Mouse (Mus musculus): ENCODE data around the gene Cep97. TPM values are rescaled to one million over a fixed set of nuclear protein-coding genes. Genes with fewer than 3 reads are reported as not detected.

Gene Cep97
- polyA plus RNA-seq, 1 experiment = 3.0 TPM

DNA sequence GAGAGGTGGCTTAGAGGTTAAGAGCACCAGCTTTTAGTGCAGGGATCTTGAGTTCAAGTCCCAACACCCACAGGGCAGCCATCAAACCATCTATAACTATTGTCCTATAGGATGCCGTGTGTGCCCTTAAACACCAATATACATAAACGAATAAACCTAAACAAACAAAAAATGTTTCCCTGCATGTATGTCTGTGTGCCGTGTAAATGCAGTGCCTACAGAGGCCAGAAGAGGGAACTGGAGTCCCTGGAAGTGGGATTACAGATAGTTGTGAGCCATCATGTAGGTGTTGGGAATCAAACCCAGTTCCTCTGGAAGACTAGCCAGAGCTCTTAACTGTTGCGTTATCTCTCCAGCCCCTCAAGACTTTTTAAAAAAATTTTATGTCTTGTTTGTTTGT is 6.1 kb upstream of the Cep97 start:
- no peaks in the 10 kb centered on the region for H3K36me3 ChIP-seq (ENCODE audit: control insufficient read depth, insufficient read depth, low read length)
- H3K4me3 ChIP-seq (ENCODE audit: control insufficient read depth, low read depth, low read length) = no peak overlapping the region
- H3K27ac ChIP-seq (ENCODE audit: control insufficient read depth, insufficient read depth, low read depth, low read length) = no peak overlapping the region
- H3K4me1 ChIP-seq (ENCODE audit: control insufficient read depth, insufficient read depth, low read length) = no peaks in the 10 kb centered on the region
- H3K27me3 ChIP-seq (ENCODE audit: control insufficient read depth, insufficient read depth, low read length) = no peaks in the 10 kb centered on the region
- no peak for TF ChIP-seq CTCF (IDR thresholded peaks at IDR 0.05; ENCODE audit: control insufficient read depth, insufficient read depth, insufficient replicate concordance, low read depth, low read length)
- TF ChIP-seq POLR2A (IDR thresholded peaks at IDR 0.05; ENCODE audit: control insufficient read depth, low read depth, low read length) = no peak

DNA sequence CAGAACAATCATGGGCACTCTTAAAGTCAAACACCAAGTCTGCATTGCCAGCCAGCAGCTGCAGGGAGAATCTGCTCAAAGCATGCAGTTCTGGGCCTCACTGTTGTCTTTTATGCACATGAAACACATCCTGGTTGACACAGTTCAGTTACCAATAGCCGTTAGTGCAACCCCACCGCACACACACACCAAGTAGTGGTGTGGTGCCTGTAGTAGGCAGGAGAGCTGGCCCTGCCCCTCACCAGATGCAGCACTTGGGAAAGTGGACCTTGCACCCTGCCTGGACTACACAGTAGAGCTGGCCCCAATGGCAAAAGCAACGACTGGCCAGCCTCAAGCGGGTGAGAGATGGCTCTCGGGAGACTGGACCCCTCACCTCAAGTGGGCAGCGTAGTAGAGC is 5.0 kb upstream of the Cep97 start:
- no peak overlapping the region for H3K27ac ChIP-seq (ENCODE audit: control insufficient read depth, insufficient read depth, low read depth, low read length)
- H3K36me3 ChIP-seq (ENCODE audit: control insufficient read depth, insufficient read depth, low read length) = no peaks in the 10 kb centered on the region
- H3K4me3 ChIP-seq (ENCODE audit: control insufficient read depth, low read depth, low read length) = no peak overlapping the region
- no peak for TF ChIP-seq CTCF (IDR thresholded peaks at IDR 0.05; ENCODE audit: control insufficient read depth, insufficient read depth, insufficient replicate concordance, low read depth, low read length)
- no peak for TF ChIP-seq POLR2A (IDR thresholded peaks at IDR 0.05; ENCODE audit: control insufficient read depth, low read depth, low read length)
- H3K4me1 ChIP-seq (ENCODE audit: control insufficient read depth, insufficient read depth, low read length) = no peaks in the 10 kb centered on the region
- H3K27me3 ChIP-seq (ENCODE audit: control insufficient read depth, insufficient read depth, low read length) = no peaks in the 10 kb centered on the region

DNA sequence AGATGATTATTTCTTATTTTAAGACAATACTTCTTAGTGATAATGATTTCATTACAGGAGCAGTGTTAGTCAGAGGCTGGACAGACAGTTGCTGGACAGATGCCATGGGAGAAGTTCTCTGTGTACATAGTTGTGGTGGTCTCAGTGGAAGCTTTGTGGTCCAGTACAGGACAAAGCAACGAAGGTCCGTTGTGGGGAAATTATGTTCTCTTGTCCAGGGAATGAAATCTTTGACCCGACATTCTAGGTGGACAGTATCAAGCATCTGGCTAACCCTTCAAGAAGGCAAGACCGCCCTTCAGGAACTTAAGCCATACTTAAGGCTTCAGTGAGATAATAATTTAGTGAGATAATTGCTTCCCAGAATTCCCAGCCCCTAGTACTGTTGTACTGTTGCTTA is 4.1 kb upstream of the Cep97 start:
- no peak overlapping the region for H3K4me3 ChIP-seq (ENCODE audit: control insufficient read depth, low read depth, low read length)
- H3K27me3 ChIP-seq (ENCODE audit: control insufficient read depth, insufficient read depth, low read length) = no peaks in the 10 kb centered on the region
- no peaks in the 10 kb centered on the region for H3K36me3 ChIP-seq (ENCODE audit: control insufficient read depth, insufficient read depth, low read length)
- no peaks in the 10 kb centered on the region; the same call in 1 of the 2 replicates for H3K4me1 ChIP-seq (ENCODE audit: control insufficient read depth, insufficient read depth, low read length)
- TF ChIP-seq CTCF (IDR thresholded peaks at IDR 0.05; ENCODE audit: control insufficient read depth, insufficient read depth, insufficient replicate concordance, low read depth, low read length) = no peak
- TF ChIP-seq POLR2A (IDR thresholded peaks at IDR 0.05; ENCODE audit: control insufficient read depth, low read depth, low read length) = no peak
- no peak overlapping the region for H3K27ac ChIP-seq (ENCODE audit: control insufficient read depth, insufficient read depth, low read depth, low read length)

DNA sequence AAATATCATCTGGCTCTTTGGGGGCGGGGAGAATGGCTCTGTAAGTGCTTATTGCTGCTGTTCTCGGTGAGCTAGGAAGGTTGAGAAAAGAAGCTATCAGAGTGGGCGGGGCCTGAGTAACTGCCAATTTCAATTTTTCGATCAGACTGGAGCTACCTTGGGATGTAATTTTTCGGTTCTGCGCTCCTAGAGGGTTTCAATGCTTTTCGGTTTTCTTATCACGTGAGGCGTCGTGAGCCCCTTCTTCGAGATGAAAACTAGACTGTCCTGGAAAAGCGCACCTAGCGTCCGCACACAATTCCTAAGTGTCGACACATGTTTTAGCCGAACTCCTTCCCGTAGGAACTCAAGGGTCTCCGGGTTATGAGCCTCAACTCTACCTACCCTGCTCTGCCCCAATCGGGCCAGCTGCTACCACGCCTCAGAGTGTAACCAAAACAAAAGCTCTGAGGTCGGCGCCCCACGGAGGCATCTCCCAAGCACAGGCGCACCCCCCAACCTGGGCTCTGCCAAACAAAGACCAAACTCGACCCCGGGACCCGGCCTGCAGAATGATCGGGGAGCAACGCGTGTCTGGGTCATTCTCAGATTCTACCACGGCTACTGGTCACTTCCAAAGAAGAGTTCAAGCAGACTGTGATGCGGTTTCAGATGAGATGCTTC is 843 bp downstream of the Cep97 start:
- TF ChIP-seq POLR2A (IDR thresholded peaks at IDR 0.05; ENCODE audit: control insufficient read depth, low read depth, low read length) (peak; percentile 49), CTCF (IDR thresholded peaks at IDR 0.05; ENCODE audit: control insufficient read depth, insufficient read depth, insufficient replicate concordance, low read depth, low read length) (no peak)

DNA sequence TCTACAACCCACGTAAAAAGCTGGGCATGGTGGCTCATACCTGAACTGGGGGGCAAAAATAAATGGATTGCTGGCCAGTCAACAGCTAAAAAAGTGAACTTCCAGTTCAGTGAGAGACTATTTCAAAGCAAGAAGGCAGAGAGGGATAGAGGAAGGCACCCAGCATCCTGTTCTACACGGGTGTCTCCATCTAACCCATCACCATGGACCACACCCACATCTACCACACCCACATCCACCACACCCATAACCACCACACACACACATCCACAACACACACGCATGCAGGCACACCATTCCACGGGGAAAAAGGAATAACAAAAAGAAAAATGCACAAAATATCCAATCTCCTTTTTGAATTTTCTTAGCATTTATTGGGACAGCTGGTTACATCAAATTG is 10.6 kb downstream of the Cep97 start:
- Histone ChIP-seq H3K4me3 (ENCODE audit: control insufficient read depth, low read depth, low read length) (no peak overlapping the region), H3K27me3 (ENCODE audit: control insufficient read depth, insufficient read depth, low read length) (no peaks in the 10 kb centered on the region), H3K4me1 (ENCODE audit: control insufficient read depth, insufficient read depth, low read length) (no peaks in the 10 kb centered on the region), H3K27ac (ENCODE audit: control insufficient read depth, insufficient read depth, low read depth, low read length) (no peak overlapping the region), H3K36me3 (ENCODE audit: control insufficient read depth, insufficient read depth, low read length) (peaks cover 6% of the 10 kb centered on the region; the same call in 1 of the 2 replicates)
- TF ChIP-seq POLR2A (IDR thresholded peaks at IDR 0.05; ENCODE audit: control insufficient read depth, low read depth, low read length) = no peak
- TF ChIP-seq CTCF (IDR thresholded peaks at IDR 0.05; ENCODE audit: control insufficient read depth, insufficient read depth, insufficient replicate concordance, low read depth, low read length) = no peak

More for the DNA sequence above, 843 bp downstream of the Cep97 start:
- Histone ChIP-seq H3K4me3 (ENCODE audit: control insufficient read depth, low read depth, low read length) (peak overlapping the region; percentile 86), H3K27me3 (ENCODE audit: control insufficient read depth, insufficient read depth, low read length) (no peaks in the 10 kb centered on the region), H3K36me3 (ENCODE audit: control insufficient read depth, insufficient read depth, low read length) (no peaks in the 10 kb centered on the region; the same call in 1 of the 2 replicates), H3K27ac (ENCODE audit: control insufficient read depth, insufficient read depth, low read depth, low read length) (peak overlapping the region; percentile 86), H3K4me1 (ENCODE audit: control insufficient read depth, insufficient read depth, low read length) (peaks cover 3% of the 10 kb centered on the region)

DNA sequence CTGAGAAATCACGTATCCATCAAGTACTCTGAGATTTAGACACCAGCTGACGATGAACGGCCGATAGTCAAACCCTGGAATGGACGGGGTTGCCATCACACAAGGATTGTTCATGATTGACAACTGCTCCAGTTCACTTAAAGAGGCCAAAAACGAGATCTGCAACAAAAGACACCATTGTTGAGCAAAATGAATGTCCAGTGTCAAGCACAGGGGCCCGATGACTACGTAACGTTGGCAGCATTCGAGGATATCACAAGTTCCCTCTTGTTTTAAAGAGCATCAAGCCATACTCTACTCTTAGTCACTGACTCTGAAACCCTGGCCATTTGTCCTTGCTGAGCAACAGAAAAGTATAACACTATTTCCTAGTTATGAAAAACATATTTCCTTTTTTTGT is 12.6 kb downstream of the Cep97 start:
- Histone ChIP-seq H3K27ac (ENCODE audit: control insufficient read depth, insufficient read depth, low read depth, low read length) (no peak overlapping the region), H3K27me3 (ENCODE audit: control insufficient read depth, insufficient read depth, low read length) (no peaks in the 10 kb centered on the region), H3K4me1 (ENCODE audit: control insufficient read depth, insufficient read depth, low read length) (no peaks in the 10 kb centered on the region), H3K36me3 (ENCODE audit: control insufficient read depth, insufficient read depth, low read length) (peaks cover 6% of the 10 kb centered on the region; the same call in 1 of the 2 replicates), H3K4me3 (ENCODE audit: control insufficient read depth, low read depth, low read length) (no peak overlapping the region)
- TF ChIP-seq POLR2A (IDR thresholded peaks at IDR 0.05; ENCODE audit: control insufficient read depth, low read depth, low read length) (no peak), CTCF (IDR thresholded peaks at IDR 0.05; ENCODE audit: control insufficient read depth, insufficient read depth, insufficient replicate concordance, low read depth, low read length) (no peak)

DNA sequence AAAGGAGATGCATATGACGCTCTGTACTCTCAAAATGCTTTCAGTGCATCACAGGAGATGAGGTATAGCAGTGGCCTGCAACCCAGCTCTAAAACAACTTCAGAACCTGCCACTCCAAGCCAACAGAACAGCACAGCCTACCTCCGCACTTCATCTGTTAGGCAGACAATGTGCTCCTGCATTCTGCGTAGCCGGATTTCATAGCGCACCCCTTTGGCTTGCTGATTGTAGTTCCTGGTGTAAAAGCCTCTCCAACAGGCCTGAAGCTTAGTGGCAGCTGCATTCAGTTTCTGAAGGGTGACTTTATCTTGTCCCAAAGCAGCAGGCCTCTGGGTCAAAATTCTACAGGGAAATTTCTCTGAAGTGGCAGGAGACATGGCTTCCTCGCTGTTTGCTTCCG is 19.9 kb downstream of the Cep97 start:
- no peak for TF ChIP-seq CTCF (IDR thresholded peaks at IDR 0.05; ENCODE audit: control insufficient read depth, insufficient read depth, insufficient replicate concordance, low read depth, low read length)
- no peak for TF ChIP-seq POLR2A (IDR thresholded peaks at IDR 0.05; ENCODE audit: control insufficient read depth, low read depth, low read length)
- H3K36me3 ChIP-seq (ENCODE audit: control insufficient read depth, insufficient read depth, low read length) = peaks cover 1% of the 10 kb centered on the region; the same call in 1 of the 2 replicates
- H3K4me1 ChIP-seq (ENCODE audit: control insufficient read depth, insufficient read depth, low read length) = no peaks in the 10 kb centered on the region
- no peak overlapping the region for H3K4me3 ChIP-seq (ENCODE audit: control insufficient read depth, low read depth, low read length)
- no peak overlapping the region for H3K27ac ChIP-seq (ENCODE audit: control insufficient read depth, insufficient read depth, low read depth, low read length)
- H3K27me3 ChIP-seq (ENCODE audit: control insufficient read depth, insufficient read depth, low read length) = no peaks in the 10 kb centered on the region
